Mouse (Mus musculus) intestine, embryonic 14.5 days (tissue): ENCODE data around the gene Gm36210. TPM values are rescaled to one million over a fixed set of nuclear protein-coding genes. Genes with fewer than 3 reads are reported as not detected.
A peak's percentile ranks its signal among the peaks of the same experiment; 100 is the strongest.

Source experiments
- ATAC-seq: fragments of 200-750 bp; cut with Nextera tagmentation; replicated peaks from 2 replicates; pipeline ENCODE4 v1.8.0; 2017; ENCODE audit warnings: low read depth, moderate number of reproducible peaks, moderate TSS enrichment, moderate library complexity; ENCODE audit not compliant: low FRiP score, low TSS enrichment
- DNase-seq: peaks from one replicate; pipeline ENCODE4 v3.0.0-alpha.2; 2018; ENCODE audit warnings: low spot score
- H3K27ac ChIP-seq: fragments of 300-500 bp; sonication (generic); 2 replicates; pipeline ENCODE4 v1.5.1; 2014; ENCODE audit warnings: low read depth, mild to moderate bottlenecking, control low read depth
- H3K27me3 ChIP-seq: fragments of 300-500 bp; sonication (generic); replicated peaks from 2 replicates; pipeline ENCODE4 v1.6.1; 2014; ENCODE audit warnings: low read length, control low read depth; ENCODE audit not compliant: control insufficient read depth, insufficient read depth
- H3K36me3 ChIP-seq: fragments of 300-500 bp; sonication (generic); 2 replicates; pipeline ENCODE4 v1.6.1; 2014; ENCODE audit warnings: low read length, control low read depth; ENCODE audit not compliant: control insufficient read depth, insufficient read depth
- H3K4me1 ChIP-seq: fragments of 300-500 bp; sonication (generic); replicated peaks from 2 replicates; pipeline ENCODE4 v1.6.1; 2014; ENCODE audit warnings: low read length, control low read depth, mixed read lengths; ENCODE audit not compliant: control insufficient read depth, insufficient read depth
- H3K4me2 ChIP-seq: fragments of 300-500 bp; sonication (generic); 2 replicates; pipeline ENCODE4 v1.6.1; 2014; ENCODE audit warnings: low read length
- H3K4me3 ChIP-seq: fragments of 300-500 bp; sonication (generic); 2 replicates; pipeline ENCODE4 v1.5.1; 2014; ENCODE audit warnings: low read depth, low read length, control low read depth, mixed read lengths
- H3K9ac ChIP-seq: fragments of 300-500 bp; sonication (generic); 2 replicates; pipeline ENCODE4 v1.6.1; 2014; ENCODE audit warnings: mild to moderate bottlenecking, low read length
- H3K9me3 ChIP-seq: fragments of 300-500 bp; sonication (generic); 2 replicates; pipeline ENCODE4 v1.6.1; 2016; ENCODE audit warnings: low read length, control low read depth; ENCODE audit not compliant: control insufficient read depth
- WGBS: fragments of 180-500 bp; shearing (Covaris S2); extraction: QIAGEN DNeasy Blood & Tissue Kit; methylation state at CpG from one replicate; pipeline ENCODE4 v1.1.7; 2014; 5-methylcytosine and 5-hydroxymethylcytosine counted together
- polyA plus RNA-seq: library from polyadenylated mRNA; unstranded; fragments of >200 nt; fragmentation: Nextera tagmentation; extraction: Ambion mirVana; gene quantifications from 2 replicates; pipeline ENCODE4 v1.2.1, GENCODE M21; 2014

Gm36210 gene
- not detected in 2 replicates for polyA plus RNA-seq

GRCm38 (mm10) chr7:4906466-4906950 lies at the start of gene Gm36210:
Gm36210 (minus strand) TSS chr7:4906516.
- ATAC-seq (no peak), DNase-seq (no peak)
- no peak within 1 kb of the TSS for H3K9ac ChIP-seq
- H3K27me3 ChIP-seq, result no peaks in the 10 kb centered on the region
- 69% methylated on average over 10 of the region's 10 CpGs for WGBS
- no peak within 1 kb of the TSS for H3K27ac ChIP-seq
- no peaks in the 10 kb centered on the region for H3K36me3 ChIP-seq
- H3K4me2 ChIP-seq, result no peak within 1 kb of the TSS
- no peak within 1 kb of the TSS for H3K4me3 ChIP-seq
- no peaks in the 10 kb centered on the region for H3K4me1 ChIP-seq
- H3K9me3 ChIP-seq, result no peaks in the 10 kb centered on the region

GRCm38 (mm10) chr7:4953815-4954445 lies 47.6 kb upstream of the Gm36210 start:
- Histone ChIP-seq H3K4me2 (no peak overlapping the region), H3K4me1 (peaks cover 3% of the 10 kb centered on the region; the same call in 1 of the 2 replicates), H3K27ac (no peak overlapping the region), H3K9ac (no peak overlapping the region), H3K4me3 (no peak overlapping the region), H3K9me3 (no peaks in the 10 kb centered on the region), H3K27me3 (no peaks in the 10 kb centered on the region), H3K36me3 (no peaks in the 10 kb centered on the region)
- no peak for DNase-seq
- WGBS, result 19% methylated on average over 10 of the region's 10 CpGs
- no peak for ATAC-seq

- H3K9me3 ChIP-seq, result no peaks in the 10 kb centered on the region
- no peak; the same call in none of the 2 replicates for ATAC-seq
These were observed 44.4 kb upstream of the Gm36210 start for GRCm38 (mm10) chr7:4950561-4951342.

GRCm38 (mm10) chr7:4948386-4948785 lies 42.1 kb upstream of the Gm36210 start:
- H3K27me3 ChIP-seq, result no peaks in the 10 kb centered on the region
- ATAC-seq, result no peak
- no peak for DNase-seq
- no peak overlapping the region for H3K27ac ChIP-seq
- 51% methylated on average over 6 of the region's 6 CpGs for WGBS
- 0 out of 2 replicates have a peak, but pooled peaks cover 2% of the 10 kb centered on the region for H3K4me1 ChIP-seq
- H3K9me3 ChIP-seq, result no peaks in the 10 kb centered on the region
- no peaks in the 10 kb centered on the region for H3K36me3 ChIP-seq
- no peak overlapping the region for H3K4me3 ChIP-seq
- H3K4me2 ChIP-seq, result no peak overlapping the region
- H3K9ac ChIP-seq, result no peak overlapping the region

More at GRCm38 (mm10) chr7:4950561-4951342, 44.4 kb upstream of the Gm36210 start:
- DNase-seq, result no peak
- Histone ChIP-seq H3K4me2 (no peak overlapping the region), H3K27me3 (no peaks in the 10 kb centered on the region), H3K27ac (no peak overlapping the region), H3K4me3 (no peak overlapping the region), H3K9ac (no peak overlapping the region), H3K36me3 (no peaks in the 10 kb centered on the region), H3K4me1 (peaks cover 3% of the 10 kb centered on the region; the same call in 1 of the 2 replicates)
- WGBS, result 81% methylated on average over 19 of the region's 19 CpGs

GRCm38 (mm10) chr7:4947855-4948254 lies 41.5 kb upstream of the Gm36210 start:
- Histone ChIP-seq H3K4me2 (no peak overlapping the region), H3K9me3 (no peaks in the 10 kb centered on the region), H3K4me3 (no peak overlapping the region), H3K36me3 (no peaks in the 10 kb centered on the region), H3K27me3 (no peaks in the 10 kb centered on the region), H3K9ac (no peak overlapping the region), H3K4me1 (0 out of 2 replicates have a peak, but pooled peaks cover 3% of the 10 kb centered on the region), H3K27ac (no peak overlapping the region)
- DNase-seq (no peak), ATAC-seq (no peak)
- WGBS, result 32% methylated on average over 2 of the region's 2 CpGs

- WGBS, result 14% methylated on average over 15 of the region's 15 CpGs
- Histone ChIP-seq H3K4me1 (0 out of 2 replicates have a peak, but pooled peaks cover 3% of the 10 kb centered on the region), H3K9me3 (no peaks in the 10 kb centered on the region), H3K4me3 (peak overlapping the region; percentile 29), H3K9ac (no peak overlapping the region), H3K36me3 (no peaks in the 10 kb centered on the region), H3K27ac (no peak overlapping the region), H3K4me2 (peak overlapping the region; percentile 53), H3K27me3 (no peaks in the 10 kb centered on the region)
- ATAC-seq (peak; percentile 72), DNase-seq (peak; percentile 97)
These were observed 37.0 kb upstream of the Gm36210 start for GRCm38 (mm10) chr7:4943223-4943815.

- Histone ChIP-seq H3K9me3 (no peaks in the 10 kb centered on the region), H3K27me3 (no peaks in the 10 kb centered on the region), H3K27ac (no peak overlapping the region), H3K36me3 (no peaks in the 10 kb centered on the region), H3K4me1 (0 out of 2 replicates have a peak, but pooled peaks cover 3% of the 10 kb centered on the region), H3K9ac (no peak overlapping the region), H3K4me2 (no peak overlapping the region), H3K4me3 (no peak overlapping the region)
- no peak for DNase-seq
- ATAC-seq, result no peak
- 56% methylated on average over 5 of the region's 5 CpGs for WGBS
These were observed 36.4 kb upstream of the Gm36210 start for GRCm38 (mm10) chr7:4942673-4943072.

GRCm38 (mm10) chr7:4940068-4940479 lies 33.8 kb upstream of the Gm36210 start:
- Histone ChIP-seq H3K4me1 (0 out of 2 replicates have a peak, but pooled peaks cover 3% of the 10 kb centered on the region), H3K27me3 (no peaks in the 10 kb centered on the region), H3K9ac (no peak overlapping the region), H3K27ac (no peak overlapping the region), H3K36me3 (no peaks in the 10 kb centered on the region), H3K9me3 (no peaks in the 10 kb centered on the region), H3K4me3 (no peak overlapping the region), H3K4me2 (no peak overlapping the region)
- 14% methylated on average over 9 of the region's 9 CpGs for WGBS
- DNase-seq (peak; percentile 93), ATAC-seq (peak; percentile 68)
